Mouse (Mus musculus) splenic B cell, adult 2 months (primary cell): ENCODE data around the gene Flnb.
A peak's percentile ranks its signal among the peaks of the same experiment; 100 is the strongest.

Source experiments
- DNase-seq: peaks from one replicate; pipeline ENCODE4 v3.0.0-alpha.2; 2011; ENCODE audit warnings: low read depth, low spot score
- H3K27me3 ChIP-seq: 2 replicates; pipeline ENCODE4 v1.6.1; 2012; ENCODE audit warnings: mild to moderate bottlenecking, low read length, moderate library complexity, mixed read lengths; ENCODE audit not compliant: control insufficient read depth, poor library complexity, insufficient read depth, severe bottlenecking
- H3K36me3 ChIP-seq: 2 replicates; pipeline ENCODE4 v1.6.1; 2012; ENCODE audit warnings: mild to moderate bottlenecking, low read length, moderate library complexity, mixed read lengths; ENCODE audit not compliant: control insufficient read depth, poor library complexity, insufficient read depth, severe bottlenecking

Flnb gene

DNA sequence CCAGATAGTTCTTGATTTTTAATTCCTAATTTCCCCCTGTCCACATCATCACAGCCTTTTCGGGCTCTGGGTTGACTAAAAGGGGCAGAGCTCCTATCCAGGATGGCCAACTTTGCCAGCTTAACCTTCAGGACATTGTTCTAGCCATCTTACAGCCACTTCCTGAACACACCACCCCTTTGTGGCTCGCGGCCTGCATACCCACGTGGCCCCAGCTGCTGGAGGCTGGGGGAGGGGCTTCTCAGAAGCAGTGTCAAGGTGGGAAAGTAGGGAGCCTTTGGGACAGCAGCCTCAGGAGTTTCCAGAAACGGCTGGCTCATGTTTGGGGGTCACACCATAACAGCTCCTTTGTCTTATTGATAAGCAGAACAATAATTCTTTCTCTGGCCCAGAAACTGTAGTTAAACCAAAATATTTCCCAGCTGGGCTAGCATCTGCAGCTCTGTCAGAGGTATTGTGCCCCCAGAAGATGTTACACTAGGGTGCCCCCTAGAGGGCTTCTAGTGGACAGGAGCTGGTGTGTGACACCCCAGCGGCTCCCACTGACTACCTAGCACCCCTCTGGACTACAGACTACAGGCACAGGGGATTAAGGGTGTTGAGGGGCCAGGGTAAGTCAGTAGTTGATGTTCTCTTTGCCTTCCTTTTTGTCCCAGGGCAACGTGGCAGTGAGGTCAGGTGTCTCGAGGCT lies 126.7 kb downstream of the Flnb start:
- DNase-seq, result peak; percentile 26
- H3K27me3 ChIP-seq, result no peaks in the 10 kb centered on the region
- peaks cover 2% of the 10 kb centered on the region; the same call in 1 of the 2 replicates for H3K36me3 ChIP-seq

GRCm38 (mm10) chr14:7945261-7945660 lies 127.5 kb downstream of the Flnb start:
- DNase-seq, result no peak
- Histone ChIP-seq H3K36me3 (peaks cover 2% of the 10 kb centered on the region; the same call in 1 of the 2 replicates), H3K27me3 (no peaks in the 10 kb centered on the region)

GRCm38 (mm10) chr14:7951234-7951633 lies 133.5 kb downstream of the Flnb start:
- no peak for DNase-seq
- Histone ChIP-seq H3K27me3 (no peaks in the 10 kb centered on the region), H3K36me3 (0 out of 2 replicates have a peak, but pooled peaks cover 2% of the 10 kb centered on the region)

DNA sequence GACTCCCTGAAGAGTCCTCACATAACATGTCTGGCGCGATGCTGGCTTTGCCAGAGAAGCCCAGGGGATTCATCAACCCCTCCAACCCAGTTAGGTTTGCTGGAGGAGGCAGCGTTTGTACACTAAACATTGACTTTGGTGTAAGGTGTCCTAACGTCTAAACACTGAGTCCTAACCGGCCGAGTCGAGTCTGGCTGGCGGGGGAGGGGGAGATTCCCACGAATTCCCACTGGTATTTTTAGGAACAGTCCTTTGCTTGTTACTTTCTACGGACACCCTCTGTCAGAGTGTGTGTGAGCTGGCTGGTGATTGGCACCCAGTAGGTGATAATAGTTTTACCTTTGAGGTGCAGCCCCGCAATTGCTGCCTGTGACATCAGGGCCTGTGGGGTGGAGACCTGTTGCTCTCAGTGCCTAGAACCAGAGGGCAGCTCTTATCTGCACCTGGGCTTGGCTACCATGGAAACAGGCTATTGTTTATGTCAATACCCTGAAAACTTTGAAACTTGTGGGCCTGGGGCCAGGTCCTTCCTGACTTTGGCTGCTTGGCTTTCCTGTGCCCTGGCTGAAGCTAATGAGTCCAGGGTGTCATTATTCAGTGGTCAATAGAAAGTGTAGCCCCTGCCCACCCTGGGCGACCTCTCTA lies 135.0 kb downstream of the Flnb start:
- H3K27me3 ChIP-seq, result no peaks in the 10 kb centered on the region
- H3K36me3 ChIP-seq, result 0 out of 2 replicates have a peak, but pooled peaks cover 2% of the 10 kb centered on the region
- no peak for DNase-seq

DNA sequence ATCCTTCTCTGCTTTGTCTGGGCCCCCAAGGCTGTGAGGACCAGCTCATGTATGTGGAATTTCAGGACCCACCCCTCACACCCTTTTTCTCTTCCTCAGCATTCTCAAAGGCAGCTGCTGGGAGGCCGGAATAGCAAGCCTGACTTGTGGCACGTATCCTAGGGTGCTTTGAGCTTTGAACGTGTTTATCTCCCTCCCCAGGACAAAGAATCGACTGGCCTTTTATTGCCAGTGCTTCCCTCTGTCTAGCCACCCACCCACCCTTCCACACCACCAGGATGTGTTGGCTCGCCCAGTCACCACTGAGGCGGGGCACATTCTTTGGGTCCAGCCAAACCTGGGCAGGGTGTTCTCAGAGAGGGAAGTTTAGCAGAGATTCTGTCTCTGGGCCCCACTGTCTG lies 136.3 kb downstream of the Flnb start:
- 0 out of 2 replicates have a peak, but pooled peaks cover 2% of the 10 kb centered on the region for H3K36me3 ChIP-seq
- no peaks in the 10 kb centered on the region for H3K27me3 ChIP-seq
- no peak for DNase-seq

DNA sequence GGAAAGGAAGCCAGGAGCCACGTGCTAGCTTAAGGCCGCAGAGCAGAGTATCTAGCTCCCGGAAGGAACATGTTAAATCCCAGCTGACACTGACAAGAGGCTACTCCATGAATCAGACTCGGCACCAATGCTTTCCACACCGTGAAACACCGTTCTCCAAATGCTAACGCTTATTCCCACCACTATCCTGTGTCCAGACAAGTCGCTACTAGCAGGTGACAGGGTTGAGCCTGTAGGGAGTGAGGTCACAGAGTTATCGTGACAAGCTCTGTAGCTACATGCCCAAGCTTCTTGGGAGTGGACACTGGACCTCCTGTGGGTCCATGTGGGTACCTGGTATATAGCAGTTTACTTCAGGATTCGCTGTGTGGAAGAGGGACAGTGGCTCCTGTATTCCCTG lies 138.7 kb downstream of the Flnb start:
- DNase-seq, result no peak
- no peaks in the 10 kb centered on the region for H3K27me3 ChIP-seq
- 0 out of 2 replicates have a peak, but pooled peaks cover 1% of the 10 kb centered on the region for H3K36me3 ChIP-seq

DNA sequence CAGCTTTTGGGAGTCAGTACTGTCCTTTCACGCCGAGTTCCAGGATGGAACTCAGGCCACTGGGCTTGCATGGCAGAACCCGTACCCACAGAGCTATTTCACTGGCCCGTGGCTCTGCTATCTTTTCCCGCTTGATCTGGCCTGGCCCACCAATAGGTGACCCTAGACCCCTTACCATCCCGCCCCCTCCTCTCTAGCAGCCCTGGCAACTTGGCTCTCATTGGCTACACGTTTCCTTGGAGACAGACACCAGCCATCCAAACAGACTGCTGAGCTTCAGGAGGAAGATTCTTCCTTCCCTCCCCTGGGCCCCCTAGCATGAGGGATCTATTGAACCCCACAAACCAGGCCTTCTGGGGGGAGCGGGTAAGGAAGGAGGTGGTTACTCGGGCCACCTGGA lies 139.3 kb downstream of the Flnb start, which contains the start of gene Gm45521:
Gene Gm45521 (plus strand): TSS at position 240 of the 400 bp plus-strand sequence.
- H3K27me3 ChIP-seq, result no peaks in the 10 kb centered on the region
- H3K36me3 ChIP-seq, result no peaks in the 10 kb centered on the region
- no peak for DNase-seq

DNA sequence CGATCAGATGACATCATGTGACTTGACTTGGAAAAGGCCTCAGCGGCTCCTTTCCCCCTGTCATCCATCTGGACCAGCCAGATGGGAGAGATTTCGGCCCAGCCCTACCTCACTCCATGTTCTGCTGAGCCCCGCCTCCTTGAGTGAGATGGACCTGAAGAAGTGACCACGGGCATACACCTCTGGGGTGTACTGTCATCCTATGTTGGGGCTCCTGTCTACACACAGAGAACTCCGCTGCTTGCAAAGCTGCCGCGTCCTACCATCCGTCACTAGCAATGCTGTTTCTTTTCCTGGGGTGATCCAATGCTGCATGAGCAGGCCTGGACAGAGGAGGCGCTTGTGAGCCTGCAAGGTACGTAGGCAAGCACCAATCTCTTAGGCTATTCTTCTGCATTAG lies 142.9 kb downstream of the Flnb start:
- H3K36me3 ChIP-seq, result no peaks in the 10 kb centered on the region
- no peaks in the 10 kb centered on the region for H3K27me3 ChIP-seq
- peak; percentile 17 for DNase-seq

- H3K27me3 ChIP-seq, result no peaks in the 10 kb centered on the region
- DNase-seq, result no peak
Observed at GRCm38 (mm10) chr14:7961714-7962113, 144.0 kb downstream of the Flnb start.

DNA sequence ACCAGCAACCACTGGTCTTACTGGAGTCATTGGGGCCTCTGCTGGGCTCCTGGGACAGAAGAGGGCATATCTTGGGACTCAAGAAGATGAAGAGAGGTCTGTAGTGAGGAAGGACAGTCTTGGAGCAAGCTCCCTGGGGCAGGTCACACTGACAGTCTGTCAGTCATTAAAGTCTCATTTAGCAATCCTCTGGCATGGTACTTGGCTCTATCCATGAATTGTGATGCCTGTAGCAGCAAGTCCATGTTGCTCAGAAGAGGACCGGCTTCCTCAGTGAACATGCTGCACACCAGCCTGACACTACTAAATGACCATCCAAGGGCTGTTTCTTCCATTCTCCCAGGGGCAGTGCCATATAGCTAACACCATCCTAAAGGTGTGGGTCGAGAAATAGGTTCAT lies 144.9 kb downstream of the Flnb start:
- no peak for DNase-seq
- no peaks in the 10 kb centered on the region for H3K27me3 ChIP-seq
- no peaks in the 10 kb centered on the region for H3K36me3 ChIP-seq

More at GRCm38 (mm10) chr14:7961714-7962113, 144.0 kb downstream of the Flnb start:
- H3K36me3 ChIP-seq, result no peaks in the 10 kb centered on the region

- H3K27me3 ChIP-seq, result no peaks in the 10 kb centered on the region
- no peaks in the 10 kb centered on the region for H3K36me3 ChIP-seq
- no peak for DNase-seq
Observed at GRCm38 (mm10) chr14:7963160-7963559, 145.4 kb downstream of the Flnb start.

DNA sequence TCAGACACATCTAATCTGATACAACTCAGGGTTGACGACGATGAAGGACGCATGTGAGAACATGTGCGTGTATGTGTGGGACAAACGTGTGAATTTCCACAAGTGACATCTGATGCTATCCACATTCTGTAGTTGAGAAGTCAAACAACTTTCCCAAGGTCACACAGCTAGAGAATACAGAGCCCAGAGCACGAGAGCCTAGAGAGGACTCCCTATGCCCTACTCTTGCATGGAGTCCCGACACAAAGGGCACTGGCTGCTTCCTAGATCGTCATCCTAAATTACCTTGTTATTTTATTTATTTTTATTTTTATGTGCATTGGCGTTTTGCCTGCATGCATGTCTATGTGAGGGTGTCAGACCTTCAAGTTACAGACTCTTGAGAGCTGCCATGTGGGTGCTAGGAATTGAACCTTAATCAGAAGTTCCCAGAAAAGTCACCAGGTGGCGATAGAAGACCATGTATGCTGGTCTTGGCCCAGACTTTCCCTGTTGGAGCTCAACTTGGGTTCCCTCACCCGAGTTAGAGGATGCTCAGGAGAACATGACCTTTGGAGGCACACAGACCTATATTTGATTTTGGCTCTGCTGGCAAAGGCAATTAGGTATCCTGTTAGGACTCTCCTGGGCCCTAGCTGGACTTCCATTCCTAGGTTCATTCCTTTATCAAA lies 146.6 kb downstream of the Flnb start:
- H3K27me3 ChIP-seq, result no peaks in the 10 kb centered on the region
- peak; percentile 85 for DNase-seq

DNA sequence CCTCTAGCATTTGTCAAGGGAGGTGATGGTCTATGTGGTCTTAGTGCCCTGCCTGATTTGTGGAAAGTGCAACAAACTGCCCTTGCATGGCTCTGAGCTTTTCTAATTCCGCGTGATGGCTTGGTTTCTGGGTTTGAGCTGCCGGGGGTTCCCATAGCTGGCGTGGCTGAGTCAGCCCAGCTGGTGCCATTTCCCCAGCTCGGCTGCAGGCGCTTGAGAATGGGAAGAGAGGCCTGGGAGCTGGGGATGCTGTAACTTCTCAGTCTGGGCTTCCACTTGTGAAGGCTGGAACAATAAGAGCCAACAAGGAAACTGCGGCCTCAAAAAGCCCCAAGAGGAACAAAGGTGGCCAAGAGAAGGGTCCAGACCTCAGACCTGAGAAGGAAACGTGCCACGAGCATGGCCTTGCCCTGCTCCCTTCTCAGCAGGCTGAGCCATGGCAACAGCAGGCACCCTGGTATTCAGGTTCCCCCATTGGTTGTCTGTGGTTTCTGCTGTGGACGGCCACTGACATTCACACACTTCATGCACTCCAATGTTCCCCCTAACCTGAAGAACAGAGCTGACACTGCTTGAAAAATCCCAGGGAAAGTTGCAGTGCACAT lies 154.2 kb downstream of the Flnb start:
- no peak for DNase-seq
- no peaks in the 10 kb centered on the region; the same call in 1 of the 2 replicates for H3K36me3 ChIP-seq

More for the DNA sequence above, 146.6 kb downstream of the Flnb start:
- H3K36me3 ChIP-seq, result no peaks in the 10 kb centered on the region

DNA sequence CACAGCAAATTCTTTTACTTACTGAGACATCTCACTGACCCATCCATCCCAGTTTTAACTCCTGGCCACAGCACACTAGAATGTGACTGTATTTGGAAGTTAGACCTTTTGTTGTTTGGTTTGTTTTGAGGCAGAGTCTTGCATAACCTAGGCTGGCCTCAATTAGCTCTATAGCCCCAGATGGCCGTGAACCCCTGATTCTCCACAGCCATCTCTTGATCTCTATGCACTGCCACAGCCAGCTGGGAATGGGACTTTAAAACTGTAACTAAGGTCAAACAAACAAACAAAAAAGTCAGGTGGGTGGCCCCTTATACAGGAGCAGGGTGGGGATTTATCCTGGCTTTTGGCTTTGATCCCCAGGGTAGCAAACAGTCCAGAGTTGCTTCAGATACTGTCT lies 156.9 kb downstream of the Flnb start:
- Histone ChIP-seq H3K36me3 (no peaks in the 10 kb centered on the region; the same call in 1 of the 2 replicates), H3K27me3 (no peaks in the 10 kb centered on the region)
- DNase-seq, result no peak

More for the DNA sequence above, 154.2 kb downstream of the Flnb start:
- no peaks in the 10 kb centered on the region for H3K27me3 ChIP-seq
